Mouse (Mus musculus): ENCODE results near the gene Epb42. TPM values are rescaled to one million over a fixed set of nuclear protein-coding genes. Genes with fewer than 3 reads are reported as not detected.

Epb42 gene
- total RNA-seq (2023), result 2.8 TPM

GRCm38 (mm10) chr2:121036733-121037341 is at the start of gene Epb42:
Gene Epb42, minus strand, starts transcription at chr2:121037072.

GRCm38 (mm10) chr2:121085480-121086185 is 48.8 kb upstream of the Epb42 start, which contains the start of gene Tgm5:
Gene Tgm5, minus strand, starts transcription at chr2:121085841.

GRCm38 (mm10) chr2:121007925-121008663 is 28.8 kb downstream of the Epb42 start, which contains the start of gene Ccndbp1:
Gene Ccndbp1, plus strand, starts transcription at chr2:121008403.

GRCm38 (mm10) chr2:120976990-120977925 is 59.6 kb downstream of the Epb42 start, which contains the start of gene Tmem62:
Gene Tmem62, plus strand, starts transcription at chr2:120977017.

GRCm38 (mm10) chr2:120970559-120971080 is 66.3 kb downstream of the Epb42 start, which contains the start of gene Ubr1:
Gene Ubr1, minus strand, starts transcription at chr2:120970715.

Other genes with a start within 250 kb of the Epb42 start
- gene Cdan1, start 186.9 kb downstream of the Epb42 start, total RNA-seq (2023), result 28.8 TPM
- gene Ttbk2, start 186.5 kb downstream of the Epb42 start, total RNA-seq (2023), result 10.1 TPM
- 75.4 TPM for gene Ubr1, start 66.4 kb downstream of the Epb42 start, total RNA-seq (2023)
- gene Tmem62, start 60.1 kb downstream of the Epb42 start, total RNA-seq (2023), result 29.9 TPM
- gene Ccndbp1, start 28.7 kb downstream of the Epb42 start, total RNA-seq (2023), result 85.0 TPM
- gene Tgm5, start 48.8 kb upstream of the Epb42 start, total RNA-seq (2023), result not detected
- not detected for gene Tgm7, start 72.7 kb upstream of the Epb42 start, total RNA-seq (2023)
- gene Adal, start 103.4 kb upstream of the Epb42 start, total RNA-seq (2023), result 13.9 TPM
- gene Lcmt2, start 103.6 kb upstream of the Epb42 start, total RNA-seq (2023), result 8.6 TPM
- 68.5 TPM for gene Tubgcp4, start 133.6 kb upstream of the Epb42 start, total RNA-seq (2023)
- 24.7 TPM for gene Zscan29, start 134.1 kb upstream of the Epb42 start, total RNA-seq (2023)
- gene Trp53bp1, start 234.3 kb upstream of the Epb42 start, total RNA-seq (2023), result 73.1 TPM

All from CD4-positive naive resting alpha-beta T cell, adult 76 days (primary cell).